Mouse (Mus musculus) intestine, embryonic 16.5 days (tissue): ENCODE results near the gene Ptprs. TPM values are rescaled to one million over a fixed set of nuclear protein-coding genes. Genes with fewer than 3 reads are reported as not detected.

Source experiments
- ATAC-seq: fragments of 200-750 bp; cut with Nextera tagmentation; 2 replicates; pipeline ENCODE4 v1.8.0; 2017; ENCODE audit warnings: moderate TSS enrichment, moderate library complexity
- H3K27ac ChIP-seq: fragments of 300-500 bp; sonication (generic); 2 replicates; pipeline ENCODE4 v1.5.1; 2014; ENCODE audit warnings: mild to moderate bottlenecking, low read length
- H3K27me3 ChIP-seq: fragments of 300-500 bp; sonication (generic); replicated peaks from 2 replicates; pipeline ENCODE4 v1.6.1; 2014; ENCODE audit warnings: low read length, control low read depth, mixed read lengths; ENCODE audit not compliant: control insufficient read depth, insufficient read depth
- H3K36me3 ChIP-seq: fragments of 300-500 bp; sonication (generic); 2 replicates; pipeline ENCODE4 v1.6.1; 2014; ENCODE audit warnings: low read length, control low read depth; ENCODE audit not compliant: control insufficient read depth, insufficient read depth
- H3K4me1 ChIP-seq: fragments of 300-500 bp; sonication (generic); 2 replicates; pipeline ENCODE4 v1.6.1; 2014; ENCODE audit warnings: low read length, control low read depth, mixed read lengths; ENCODE audit not compliant: control insufficient read depth, insufficient read depth
- H3K4me2 ChIP-seq: fragments of 300-500 bp; sonication (generic); 2 replicates; pipeline ENCODE4 v1.6.1; 2014; ENCODE audit warnings: low read depth, low read length, control low read depth
- H3K4me3 ChIP-seq: fragments of 300-500 bp; sonication (generic); 2 replicates; pipeline ENCODE4 v1.5.1; 2014; ENCODE audit warnings: mild to moderate bottlenecking, low read length
- H3K9ac ChIP-seq: fragments of 300-500 bp; sonication (generic); 2 replicates; pipeline ENCODE4 v1.6.1; 2014; ENCODE audit warnings: low read depth, low read length
- H3K9me3 ChIP-seq: fragments of 300-500 bp; sonication (generic); 2 replicates; pipeline ENCODE4 v1.6.1; 2016; ENCODE audit warnings: low read length, control low read depth; ENCODE audit not compliant: control insufficient read depth
- WGBS: fragments of 180-500 bp; shearing (Covaris S2); extraction: QIAGEN DNeasy Blood & Tissue Kit; methylation state at CpG from one replicate; pipeline ENCODE4 v1.1.7; 2014; 5-methylcytosine and 5-hydroxymethylcytosine counted together
- polyA plus RNA-seq: library from polyadenylated mRNA; unstranded; fragments of >200 nt; fragmentation: Nextera tagmentation; extraction: Ambion mirVana; gene quantifications from 2 replicates; pipeline ENCODE4 v1.2.1, GENCODE M21; 2015

The Ptprs gene
- polyA plus RNA-seq = 34.4 and 37.3 TPM in 2 replicates

DNA sequence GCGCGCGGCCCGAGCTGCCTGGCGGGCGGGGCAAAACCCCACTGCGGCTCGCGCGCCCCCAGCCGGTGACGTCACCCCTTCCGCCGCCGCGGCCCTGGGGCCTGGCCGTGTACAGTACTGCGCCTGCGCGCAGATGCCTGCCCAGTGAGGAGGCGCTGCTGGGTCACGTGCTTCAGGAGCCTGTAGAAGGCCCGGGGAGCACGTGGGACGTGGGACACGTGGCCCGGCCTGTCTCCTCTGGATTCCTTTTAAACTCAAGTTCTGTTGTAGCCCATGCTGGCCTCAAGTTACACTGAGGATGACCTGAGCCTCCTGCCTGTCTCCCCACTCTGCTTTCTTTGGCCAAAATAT, at the start of gene Ptprs:
Gene Ptprs (minus strand): TSS at position 82 of the 351 bp plus-strand sequence.
- Histone ChIP-seq H3K4me2 (peak within 1 kb of the TSS; percentile 99), H3K9ac (peak within 1 kb of the TSS; percentile 84), H3K27me3 (peaks cover 33% of the 10 kb centered on the region), H3K9me3 (no peaks in the 10 kb centered on the region), H3K4me1 (peaks cover 38% of the 10 kb centered on the region), H3K27ac (peak within 1 kb of the TSS; percentile 49), H3K4me3 (peak within 1 kb of the TSS; percentile 73), H3K36me3 (no peaks in the 10 kb centered on the region)
- peak; percentile 82 for ATAC-seq
- WGBS = under 1% methylated on average over 27 of the region's 27 CpGs

GRCm38 (mm10) chr17:56524943-56525342, 48.7 kb upstream of the Ptprs start:
- H3K36me3 ChIP-seq = no peaks in the 10 kb centered on the region
- H3K27ac ChIP-seq = no peak overlapping the region
- H3K4me2 ChIP-seq = no peak overlapping the region
- no peak overlapping the region for H3K9ac ChIP-seq
- H3K4me1 ChIP-seq = no peaks in the 10 kb centered on the region
- 63% methylated on average over 4 of the region's 4 CpGs for WGBS
- no peaks in the 10 kb centered on the region for H3K27me3 ChIP-seq
- no peak overlapping the region for H3K4me3 ChIP-seq
- no peaks in the 10 kb centered on the region for H3K9me3 ChIP-seq
- no peak for ATAC-seq

DNA sequence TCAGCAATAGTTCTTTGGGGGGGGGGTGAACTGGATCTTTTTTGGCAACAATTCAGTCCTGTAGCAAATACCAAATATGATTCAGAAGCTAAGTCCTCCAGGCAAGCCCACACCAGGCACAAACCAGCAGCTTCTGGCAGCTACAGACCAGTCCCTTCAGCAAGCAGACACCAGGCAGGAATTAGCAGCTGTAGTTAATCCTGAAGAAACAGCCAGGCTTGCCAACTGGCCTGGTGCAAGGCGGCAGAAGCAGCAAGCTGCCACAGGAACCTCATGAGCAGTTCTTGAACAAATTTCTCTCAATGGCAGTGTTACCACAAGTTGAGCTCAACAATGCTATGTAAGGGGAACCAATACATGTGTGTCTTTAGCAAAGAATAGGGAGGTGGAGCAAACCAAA, 46.5 kb upstream of the Ptprs start:
- WGBS = 58% methylated on average over 1 of the region's 1 CpGs
- Histone ChIP-seq H3K36me3 (no peaks in the 10 kb centered on the region), H3K9me3 (no peaks in the 10 kb centered on the region), H3K4me3 (no peak overlapping the region), H3K4me2 (no peak overlapping the region), H3K9ac (no peak overlapping the region), H3K27me3 (no peaks in the 10 kb centered on the region), H3K27ac (no peak overlapping the region), H3K4me1 (no peaks in the 10 kb centered on the region)
- ATAC-seq = no peak

DNA sequence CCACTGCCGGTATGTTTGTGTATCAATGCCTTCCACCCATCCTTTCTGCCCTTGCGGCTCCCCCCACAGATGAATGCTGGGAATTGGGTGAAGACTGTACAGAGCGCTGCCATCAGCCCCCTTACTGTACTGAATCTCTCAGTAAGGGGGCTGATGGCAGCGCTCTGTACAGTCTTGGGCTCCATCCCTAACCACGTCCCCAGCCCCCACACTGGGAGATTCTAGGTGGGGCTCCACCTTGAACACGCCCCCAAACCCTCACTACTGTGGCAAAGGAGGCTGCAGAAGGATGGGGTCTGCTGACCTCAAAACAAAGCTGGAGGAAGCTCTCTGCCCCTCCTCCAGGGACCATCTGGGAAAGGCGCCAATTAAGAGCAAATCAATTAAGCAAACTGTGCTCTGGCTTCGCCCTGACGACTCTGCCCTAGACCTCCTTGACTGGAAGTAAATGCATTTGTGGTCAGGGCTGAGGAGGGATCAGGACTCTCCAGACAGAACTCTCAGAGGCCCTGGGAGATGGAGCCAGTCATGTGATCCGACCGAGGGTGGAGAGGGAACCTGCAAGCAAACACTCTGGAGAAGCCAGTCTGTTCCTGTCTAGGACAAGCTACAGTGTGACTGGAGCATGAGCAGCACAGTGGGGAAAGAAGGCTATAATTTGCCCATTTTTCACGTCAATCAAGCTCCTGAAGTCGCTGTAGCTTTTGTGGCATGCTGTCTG, 39.6 kb upstream of the Ptprs start:
- Histone ChIP-seq H3K27me3 (peaks cover 38% of the 10 kb centered on the region), H3K9me3 (no peaks in the 10 kb centered on the region), H3K9ac (no peak overlapping the region), H3K27ac (no peak overlapping the region), H3K4me1 (peaks cover 2% of the 10 kb centered on the region; the same call in 1 of the 2 replicates), H3K36me3 (no peaks in the 10 kb centered on the region), H3K4me2 (no peak overlapping the region), H3K4me3 (no peak overlapping the region)
- 13% methylated on average over 13 of the region's 13 CpGs for WGBS
- peak; percentile 62 for ATAC-seq

DNA sequence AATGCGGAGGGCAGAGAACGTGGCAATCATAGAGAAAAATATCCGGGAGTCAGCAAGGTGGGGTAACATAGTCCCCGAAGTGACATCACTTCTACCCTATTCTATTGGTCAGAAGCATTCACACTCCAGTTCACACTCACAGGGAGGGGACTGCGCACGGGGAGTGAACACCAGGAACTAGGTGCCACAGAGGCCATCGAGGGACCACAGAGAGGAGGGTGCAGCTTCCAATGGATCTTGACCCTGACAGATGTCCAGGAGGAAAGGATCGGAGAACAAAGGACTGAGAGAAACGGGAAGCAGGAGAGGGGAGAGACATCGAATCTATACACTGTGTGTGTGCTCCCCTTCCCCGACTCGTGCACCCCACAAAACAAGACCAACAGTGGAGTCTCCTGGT, 38.6 kb upstream of the Ptprs start:
- Histone ChIP-seq H3K9me3 (no peaks in the 10 kb centered on the region), H3K4me3 (no peak overlapping the region), H3K9ac (no peak overlapping the region), H3K27ac (no peak overlapping the region), H3K27me3 (peaks cover 48% of the 10 kb centered on the region), H3K4me2 (no peak overlapping the region), H3K4me1 (peaks cover 5% of the 10 kb centered on the region; the same call in 1 of the 2 replicates), H3K36me3 (no peaks in the 10 kb centered on the region)
- no peak for ATAC-seq
- 50% methylated on average over 12 of the region's 12 CpGs for WGBS

- no peaks in the 10 kb centered on the region for H3K9me3 ChIP-seq
- no peaks in the 10 kb centered on the region for H3K36me3 ChIP-seq
- peaks cover 51% of the 10 kb centered on the region for H3K27me3 ChIP-seq
- ATAC-seq = no peak
- no peak overlapping the region for H3K27ac ChIP-seq
- peaks cover 5% of the 10 kb centered on the region; the same call in 1 of the 2 replicates for H3K4me1 ChIP-seq
- no peak overlapping the region for H3K4me2 ChIP-seq
- H3K4me3 ChIP-seq = no peak overlapping the region
- no peak overlapping the region for H3K9ac ChIP-seq
Measured at GRCm38 (mm10) chr17:56514330-56514729, 38.0 kb upstream of the Ptprs start.

DNA sequence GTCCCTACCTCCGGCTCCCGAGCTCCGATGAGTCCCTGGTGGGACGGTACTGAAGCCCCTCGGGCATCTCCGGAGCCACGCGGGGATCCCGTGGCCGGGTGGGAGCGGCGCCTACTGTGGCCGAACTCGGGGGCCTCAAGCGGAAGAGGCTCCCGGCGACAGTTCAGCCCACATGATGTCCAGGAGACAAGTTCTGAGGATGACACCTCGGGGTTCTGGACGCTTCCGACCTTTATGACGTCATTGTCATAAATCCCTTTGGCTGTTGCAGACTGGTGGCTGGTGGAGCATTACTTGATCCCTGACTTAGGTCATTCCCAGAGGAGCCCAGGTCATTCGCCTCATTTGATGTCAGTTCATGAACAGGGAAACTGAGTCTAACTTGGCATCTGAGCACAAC, 36.0 kb upstream of the Ptprs start, which contains the start of gene Znrf4:
Gene Znrf4 (minus strand): TSS at position 122 of the 400 bp plus-strand sequence.
- H3K27me3 ChIP-seq = peaks cover 51% of the 10 kb centered on the region
- WGBS = 59% methylated on average over 22 of the region's 22 CpGs

GRCm38 (mm10) chr17:56511707-56512090, 35.4 kb upstream of the Ptprs start:
- no peak for ATAC-seq
- H3K4me1 ChIP-seq = peaks cover 8% of the 10 kb centered on the region
- peaks cover 51% of the 10 kb centered on the region for H3K27me3 ChIP-seq
- peak overlapping the region; percentile 36 for H3K4me3 ChIP-seq
- H3K9ac ChIP-seq = peak overlapping the region; percentile 37; the same call in 1 of the 2 replicates
- H3K4me2 ChIP-seq = peak overlapping the region; percentile 50; the same call in 1 of the 2 replicates
- H3K36me3 ChIP-seq = no peaks in the 10 kb centered on the region
- 19% methylated on average over 29 of the region's 29 CpGs for WGBS
- no peaks in the 10 kb centered on the region for H3K9me3 ChIP-seq
- no peak overlapping the region for H3K27ac ChIP-seq

More for the DNA sequence above, 36.0 kb upstream of the Ptprs start, which contains the start of gene Znrf4:
- Histone ChIP-seq H3K27ac (no peak within 1 kb of the TSS), H3K4me1 (peaks cover 5% of the 10 kb centered on the region; the same call in 1 of the 2 replicates), H3K9me3 (no peaks in the 10 kb centered on the region), H3K9ac (peak within 1 kb of the TSS; percentile 37; the same call in 1 of the 2 replicates), H3K36me3 (no peaks in the 10 kb centered on the region), H3K4me2 (peak within 1 kb of the TSS; percentile 50), H3K4me3 (peak within 1 kb of the TSS; percentile 36)
- no peak for ATAC-seq

- WGBS = 5% methylated on average over 60 of the region's 60 CpGs
- H3K9me3 ChIP-seq = no peaks in the 10 kb centered on the region
- peak overlapping the region; percentile 50 for H3K4me2 ChIP-seq
- no peaks in the 10 kb centered on the region for H3K36me3 ChIP-seq
- H3K4me1 ChIP-seq = peaks cover 10% of the 10 kb centered on the region
- no peak for ATAC-seq
- H3K27ac ChIP-seq = no peak overlapping the region
- H3K9ac ChIP-seq = peak overlapping the region; percentile 37; the same call in 1 of the 2 replicates
- H3K27me3 ChIP-seq = peaks cover 51% of the 10 kb centered on the region
- peak overlapping the region; percentile 36 for H3K4me3 ChIP-seq
Measured at GRCm38 (mm10) chr17:56510970-56511706, 34.9 kb upstream of the Ptprs start.
